Mouse (Mus musculus) layer of hippocampus, postnatal 10 days (tissue): ENCODE measurements around the gene Phlpp1. TPM values are rescaled to one million over a fixed set of nuclear protein-coding genes. Genes with fewer than 3 reads are reported as not detected.

Experiments used
- DNase-seq, 2 experiments: peaks; one replicate each; pipeline ENCODE4 v3.0.0; 2021; ENCODE audit warnings: low spot score in 2 of 2
- total RNA-seq, 2 experiments: library from RNA; stranded (reverse); gene quantifications; 2 replicates each; pipeline ENCODE4 v1.2.3; 2021

Gene Phlpp1
- total RNA-seq, 2 experiments from 2014 or later = 56.4 to 64.3 TPM

GRCm38 (mm10) chr1:106163401-106163800 is 8.2 kb upstream of the Phlpp1 start:
- no peak for DNase-seq

GRCm38 (mm10) chr1:106164111-106164510 is 7.4 kb upstream of the Phlpp1 start:
- no peak for DNase-seq

- DNase-seq = no peak
Observed at GRCm38 (mm10) chr1:106168001-106168400, 3.6 kb upstream of the Phlpp1 start.

- no peak for DNase-seq
Observed at GRCm38 (mm10) chr1:106168801-106169200, 2.8 kb upstream of the Phlpp1 start.

GRCm38 (mm10) chr1:106169741-106170265 is 1.7 kb upstream of the Phlpp1 start:
- DNase-seq = no peak

- DNase-seq = peak; percentile 48 to 63
Observed at GRCm38 (mm10) chr1:106172301-106172930, 864 bp downstream of the Phlpp1 start.

- peak; percentile 40 to 55 for DNase-seq
Observed at GRCm38 (mm10) chr1:106172931-106173371, 1.4 kb downstream of the Phlpp1 start.

GRCm38 (mm10) chr1:106173621-106174156 is 2.1 kb downstream of the Phlpp1 start:
- no peak for DNase-seq

GRCm38 (mm10) chr1:106174598-106174997 is 3.0 kb downstream of the Phlpp1 start:
- DNase-seq = no peak

GRCm38 (mm10) chr1:106175360-106175759 is 3.8 kb downstream of the Phlpp1 start:
- no peak for DNase-seq

- DNase-seq = no peak
Observed at GRCm38 (mm10) chr1:106176791-106177190, 5.2 kb downstream of the Phlpp1 start.

- no peak for DNase-seq
Observed at GRCm38 (mm10) chr1:106177868-106178790, 6.6 kb downstream of the Phlpp1 start.

GRCm38 (mm10) chr1:106183701-106184100 is 12.1 kb downstream of the Phlpp1 start:
- no peak for DNase-seq

GRCm38 (mm10) chr1:106184780-106185460 is 13.4 kb downstream of the Phlpp1 start:
- no peak for DNase-seq

GRCm38 (mm10) chr1:106185461-106185924 is 13.9 kb downstream of the Phlpp1 start:
- no peak for DNase-seq

- no peak for DNase-seq
Observed at GRCm38 (mm10) chr1:106186062-106186461, 14.5 kb downstream of the Phlpp1 start.

- DNase-seq = peak in 1 of 2 experiments; percentile 6
Observed at GRCm38 (mm10) chr1:106187480-106187879, 15.9 kb downstream of the Phlpp1 start.

GRCm38 (mm10) chr1:106188756-106189155 is 17.2 kb downstream of the Phlpp1 start:
- DNase-seq = peak in 1 of 2 experiments; percentile 13

GRCm38 (mm10) chr1:106189311-106189710 is 17.8 kb downstream of the Phlpp1 start:
- no peak for DNase-seq

GRCm38 (mm10) chr1:106190695-106191094 is 19.1 kb downstream of the Phlpp1 start:
- DNase-seq = no peak

GRCm38 (mm10) chr1:106191885-106192284 is 20.3 kb downstream of the Phlpp1 start:
- DNase-seq = no peak
